Mouse (Mus musculus) erythroid progenitor cell, adult 5-6 weeks (primary cell): Measurements from ENCODE around the gene Nhlrc2. TPM values are rescaled to one million over a fixed set of nuclear protein-coding genes. Genes with fewer than 3 reads are reported as not detected.
"Not testable (repeated sequence)": the region's sequence is repeated elsewhere in the genome, so short reads cannot be mapped to it uniquely, and the experiment has no call there.

Experiments used
- ATAC-seq: replicated peaks from 2 replicates; pipeline ENCODE4 v1.8.0; 2016; ENCODE audit warnings: moderate number of reproducible peaks, mild to moderate bottlenecking, moderate TSS enrichment, inconsistent platforms; ENCODE audit not compliant: poor library complexity, low FRiP score, severe bottlenecking
- total RNA-seq, 2 experiments: library from RNA; stranded (forward) in 1 of 2; stranded (reverse) in 1 of 2; fragments of 150-400 nt in 1 of 2; fragments of 186-747, 209-891 nt in 1 of 2; gene quantifications; 2 replicates each; pipeline versions ENCODE4 v1.2.3 to v1.2.4; 2015 to 2017; ENCODE audit warnings: low replicate concordance in 2 of 2

The Nhlrc2 gene
- 12.2 and 14.1 TPM in 2 replicates for total RNA-seq (2015; ENCODE audit: low replicate concordance)
- total RNA-seq (2017; ENCODE audit: low replicate concordance): 17.7 and 26.8 TPM in 2 replicates

- peak; percentile 81 for ATAC-seq
Observed at GRCm38 (mm10) chr19:56548230-56549032, at the start of gene Nhlrc2. Gene Nhlrc2, plus strand, starts transcription at chr19:56548261.

GRCm38 (mm10) chr19:56503069-56503468, 45.0 kb upstream of the Nhlrc2 start:
- ATAC-seq: not testable (repeated sequence)

GRCm38 (mm10) chr19:56503525-56503924, 44.5 kb upstream of the Nhlrc2 start:
- ATAC-seq: not testable (repeated sequence)

GRCm38 (mm10) chr19:56511207-56511606, 36.9 kb upstream of the Nhlrc2 start:
- ATAC-seq: not testable (repeated sequence)

GRCm38 (mm10) chr19:56513527-56513926, 34.5 kb upstream of the Nhlrc2 start:
- 0 out of 2 replicates have a peak, but pooled peaks have one; percentile 52 for ATAC-seq

GRCm38 (mm10) chr19:56519408-56519807, 28.7 kb upstream of the Nhlrc2 start:
- ATAC-seq: not testable (repeated sequence)

GRCm38 (mm10) chr19:56530529-56530928, 17.5 kb upstream of the Nhlrc2 start:
- not testable (repeated sequence) for ATAC-seq

- ATAC-seq: no peak
Observed at GRCm38 (mm10) chr19:56531251-56531650, 16.8 kb upstream of the Nhlrc2 start.

- ATAC-seq: no peak
Observed at GRCm38 (mm10) chr19:56533291-56534071, 14.6 kb upstream of the Nhlrc2 start.

GRCm38 (mm10) chr19:56534337-56534736, 13.7 kb upstream of the Nhlrc2 start:
- ATAC-seq: no peak

- no peak for ATAC-seq
Observed at GRCm38 (mm10) chr19:56535064-56535463, 13.0 kb upstream of the Nhlrc2 start.

- ATAC-seq: no peak
Observed at GRCm38 (mm10) chr19:56535765-56536164, 12.3 kb upstream of the Nhlrc2 start.

GRCm38 (mm10) chr19:56543320-56543719, 4.7 kb upstream of the Nhlrc2 start:
- no peak for ATAC-seq

- ATAC-seq: no peak
Observed at GRCm38 (mm10) chr19:56544681-56545388, 3.2 kb upstream of the Nhlrc2 start.

GRCm38 (mm10) chr19:56546031-56546430, 2.0 kb upstream of the Nhlrc2 start:
- no peak for ATAC-seq

GRCm38 (mm10) chr19:56547456-56548229, 418 bp upstream of the Nhlrc2 start, which contains the start of gene Dclre1a:
Gene Dclre1a, minus strand, starts transcription at chr19:56548222.
- ATAC-seq: peak; percentile 85

GRCm38 (mm10) chr19:56549033-56549680, 1.1 kb downstream of the Nhlrc2 start:
- peak; percentile 58 for ATAC-seq

- no peak for ATAC-seq
Observed at GRCm38 (mm10) chr19:56553177-56553576, 5.1 kb downstream of the Nhlrc2 start.

GRCm38 (mm10) chr19:56555972-56556371, 7.9 kb downstream of the Nhlrc2 start:
- no peak for ATAC-seq
